Mouse (Mus musculus) cortical plate, adult 2 months (tissue): ENCODE measurements around the gene Ints6.

ENCODE experiments used
- CTCF ChIP-seq: fragments of 200-500 bp; IDR thresholded peaks from 2 replicates; pipeline ENCODE4 v1.5.1; 2011; ENCODE audit warnings: mild to moderate bottlenecking, control low read depth, low read length; ENCODE audit not compliant: insufficient read depth; ENCODE audit errors: extremely low read depth
- POLR2A ChIP-seq: fragments of 200-500 bp; IDR thresholded peaks from 2 replicates; pipeline ENCODE4 v1.6.1; 2011; ENCODE audit warnings: mild to moderate bottlenecking, low read length, control low read depth; ENCODE audit not compliant: insufficient read depth; ENCODE audit errors: extremely low read depth

GRCm38 (mm10) chr14:62760321-62761035, 491 bp downstream of the Ints6 start:
- TF ChIP-seq CTCF: no peak
- 0 out of 2 replicates have a peak, but pooled peaks have one; percentile 18 for TF ChIP-seq POLR2A
